Mouse (Mus musculus) T-cell, adult 2 months (primary cell): ENCODE results near the gene Inka1.
A peak's percentile ranks its signal among the peaks of the same experiment; 100 is the strongest.
"Not testable (repeated sequence)": the region's sequence is repeated elsewhere in the genome, so short reads cannot be mapped to it uniquely, and the experiment has no call there.

Experiments used
- DNase-seq: peaks from one replicate; pipeline ENCODE4 v3.0.0; 2022; ENCODE audit warnings: low spot score

Inka1 gene

DNA sequence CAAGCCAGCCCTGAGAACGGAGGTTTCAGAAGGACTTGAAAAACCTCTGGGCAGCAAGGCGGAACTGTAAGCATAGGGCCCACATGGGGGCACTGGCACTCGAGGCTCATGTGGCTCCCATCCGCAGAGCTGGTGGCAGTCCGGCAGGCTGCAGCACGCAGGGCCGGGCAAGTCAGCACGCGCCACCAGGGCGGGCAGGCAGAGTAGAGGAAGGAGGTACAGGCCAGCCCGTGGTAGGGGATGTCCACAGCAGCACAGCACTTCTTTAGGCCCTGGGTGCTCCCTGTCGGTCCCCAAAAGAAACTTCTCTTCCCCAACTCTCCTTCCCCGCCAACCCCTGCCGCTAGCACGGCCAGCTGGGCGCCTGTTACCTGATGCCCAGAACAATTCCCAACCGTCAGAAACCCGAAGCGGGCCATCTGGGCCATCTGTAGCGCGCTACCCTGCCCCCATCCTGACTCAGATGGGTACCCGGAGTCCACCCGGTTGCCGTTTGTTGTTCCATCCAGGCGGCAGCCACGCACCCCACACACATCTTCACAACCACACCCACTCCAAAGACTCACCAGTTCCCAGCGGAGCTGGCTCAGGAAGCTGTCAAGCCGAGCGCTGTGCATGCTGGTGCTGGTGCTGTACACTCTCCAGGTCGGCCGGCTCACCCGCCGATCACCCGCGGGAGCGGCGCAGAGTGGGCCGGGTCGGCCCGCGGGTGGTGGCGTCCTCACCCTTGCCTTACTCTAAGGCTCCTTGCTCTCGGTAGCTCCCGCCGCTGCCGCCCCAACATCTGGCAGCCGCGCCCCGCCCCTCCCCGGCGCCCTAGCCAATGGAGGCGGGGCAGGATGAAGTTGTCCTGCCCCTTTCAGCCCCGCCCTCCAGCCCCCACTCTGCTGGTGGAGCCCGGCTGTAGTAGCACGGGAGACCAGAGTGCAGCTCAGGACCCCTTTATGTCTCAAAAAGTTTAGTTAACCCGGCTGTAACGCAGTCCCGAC lies at the start of gene Inka1:
Gene Inka1 (minus strand): TSS at position 749 of the 989 bp plus-strand sequence.
- DNase-seq: peak; percentile 88

DNA sequence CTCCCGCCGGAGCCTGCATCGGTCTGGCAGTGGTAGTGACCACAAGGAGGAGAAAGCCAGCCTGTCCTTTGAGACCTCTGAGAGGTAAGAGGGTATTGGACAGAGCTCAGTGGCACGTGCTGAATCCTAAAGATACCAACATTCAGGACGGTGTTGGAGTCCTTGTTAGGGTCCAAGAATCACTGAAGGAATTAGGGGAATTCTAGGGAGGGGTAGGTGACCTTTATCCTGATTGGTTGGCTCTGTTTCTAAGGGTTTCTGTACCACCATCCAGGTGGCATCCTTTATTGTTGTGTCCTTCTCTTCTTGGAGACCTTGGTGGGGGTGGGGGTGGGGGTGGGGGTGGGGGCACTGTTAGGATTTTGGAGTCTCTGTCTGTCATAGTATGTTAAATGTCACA lies 46.4 kb upstream of the Inka1 start:
- no peak for DNase-seq

DNA sequence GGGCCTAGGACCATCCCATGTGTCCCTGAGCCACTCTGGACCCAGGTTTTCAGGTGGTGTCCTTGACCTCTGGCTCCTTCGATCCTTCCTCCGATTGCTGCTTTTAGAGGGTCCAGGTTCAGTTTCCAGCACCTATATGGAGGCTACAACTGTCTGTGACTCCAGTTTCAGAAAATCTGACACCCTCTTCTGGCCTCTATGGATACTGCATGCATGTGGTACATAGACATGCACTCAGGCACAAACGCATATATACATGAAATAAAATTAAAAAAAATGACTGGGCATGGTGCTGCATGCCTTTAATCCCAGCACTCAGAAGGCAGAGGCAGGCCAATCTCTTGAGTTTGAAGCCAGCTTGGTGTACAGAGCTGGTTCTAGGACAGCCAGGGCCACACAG lies 42.2 kb upstream of the Inka1 start:
- no peak for DNase-seq

GRCm38 (mm10) chr9:108026584-108026983 lies 40.9 kb upstream of the Inka1 start:
- DNase-seq: no peak

DNA sequence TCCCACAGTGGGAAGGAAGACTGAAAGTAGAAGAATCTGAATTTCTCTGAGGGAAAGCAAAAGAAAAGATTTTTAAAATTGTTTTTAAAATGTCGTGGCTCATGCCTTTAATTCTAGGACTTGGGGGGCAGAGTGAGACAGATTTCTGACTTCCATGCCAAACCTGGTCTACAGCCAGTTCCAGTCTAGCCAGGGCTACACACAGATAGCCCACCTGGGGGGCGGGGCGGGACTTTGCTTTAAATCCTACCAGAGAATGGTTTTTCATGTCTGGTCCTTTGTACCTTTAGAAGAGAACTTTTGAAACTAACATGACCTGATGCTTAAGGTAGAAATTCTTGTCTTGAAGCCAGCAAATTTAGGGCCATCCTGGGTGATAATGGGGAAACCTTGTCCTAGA lies 37.5 kb upstream of the Inka1 start:
- no peak for DNase-seq

DNA sequence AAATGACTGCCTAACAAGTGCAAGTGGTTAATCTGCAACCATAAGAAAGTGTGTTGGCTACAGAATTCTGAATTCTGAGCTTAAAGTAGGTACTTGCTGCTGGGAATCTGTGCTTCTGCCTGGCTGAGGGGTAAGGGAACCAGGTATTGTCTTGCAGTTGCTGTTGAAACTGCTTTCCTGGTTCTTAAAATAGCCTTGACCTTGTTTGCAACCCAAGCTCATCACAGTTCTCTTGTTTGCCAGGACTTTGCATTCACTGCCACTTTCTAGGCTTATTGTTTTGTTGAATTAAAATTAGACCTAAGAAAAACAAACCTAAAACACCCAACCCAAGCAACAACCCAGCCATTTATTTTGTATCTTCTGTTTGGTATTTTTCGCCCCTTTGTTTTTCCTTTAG lies 35.1 kb upstream of the Inka1 start:
- DNase-seq: no peak

GRCm38 (mm10) chr9:108017127-108017526 lies 31.4 kb upstream of the Inka1 start:
- DNase-seq: no peak

DNA sequence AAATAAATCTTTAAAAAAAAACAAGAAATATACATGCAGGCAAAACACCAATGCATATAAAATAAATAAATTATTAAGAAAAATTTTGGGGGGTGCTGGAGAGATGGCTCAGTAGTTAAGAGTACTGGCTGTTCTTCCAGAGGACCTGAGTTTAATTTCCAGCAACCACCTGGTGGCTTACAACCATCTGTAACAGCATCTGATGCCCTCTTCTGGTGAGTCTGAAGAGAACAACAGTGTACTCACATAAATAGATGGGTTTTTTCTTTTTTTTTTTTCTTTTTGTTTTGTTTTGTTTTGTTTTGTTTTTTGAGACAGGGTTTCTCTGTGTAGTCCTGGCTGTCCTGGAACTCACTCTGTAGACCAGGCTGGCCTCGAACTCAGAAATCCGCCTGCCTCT lies 27.9 kb upstream of the Inka1 start:
- not testable (repeated sequence) for DNase-seq

- no peak for DNase-seq
Observed at GRCm38 (mm10) chr9:108010385-108010784, 24.7 kb upstream of the Inka1 start.

DNA sequence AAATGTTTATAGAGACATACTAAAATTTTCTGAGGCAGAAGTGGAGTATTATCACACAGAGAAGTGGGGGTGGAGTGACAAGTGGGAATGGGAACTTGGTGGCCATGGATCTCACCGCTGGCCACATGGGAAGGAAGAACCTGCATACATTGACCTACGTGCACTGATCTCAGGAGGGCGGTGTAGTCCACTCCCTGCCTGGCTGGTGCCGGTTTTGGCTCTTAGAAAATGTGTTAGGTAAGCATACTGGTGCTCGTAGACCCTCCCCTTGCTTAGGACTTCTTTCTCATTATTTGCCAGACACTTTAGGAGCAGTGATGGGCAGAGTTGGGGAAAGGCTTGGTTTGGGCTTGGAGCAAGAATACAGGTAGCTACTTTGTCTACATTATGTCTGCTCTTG lies 22.4 kb upstream of the Inka1 start:
- no peak for DNase-seq

GRCm38 (mm10) chr9:108003531-108003890 lies 17.8 kb upstream of the Inka1 start:
- peak; percentile 70 for DNase-seq

DNA sequence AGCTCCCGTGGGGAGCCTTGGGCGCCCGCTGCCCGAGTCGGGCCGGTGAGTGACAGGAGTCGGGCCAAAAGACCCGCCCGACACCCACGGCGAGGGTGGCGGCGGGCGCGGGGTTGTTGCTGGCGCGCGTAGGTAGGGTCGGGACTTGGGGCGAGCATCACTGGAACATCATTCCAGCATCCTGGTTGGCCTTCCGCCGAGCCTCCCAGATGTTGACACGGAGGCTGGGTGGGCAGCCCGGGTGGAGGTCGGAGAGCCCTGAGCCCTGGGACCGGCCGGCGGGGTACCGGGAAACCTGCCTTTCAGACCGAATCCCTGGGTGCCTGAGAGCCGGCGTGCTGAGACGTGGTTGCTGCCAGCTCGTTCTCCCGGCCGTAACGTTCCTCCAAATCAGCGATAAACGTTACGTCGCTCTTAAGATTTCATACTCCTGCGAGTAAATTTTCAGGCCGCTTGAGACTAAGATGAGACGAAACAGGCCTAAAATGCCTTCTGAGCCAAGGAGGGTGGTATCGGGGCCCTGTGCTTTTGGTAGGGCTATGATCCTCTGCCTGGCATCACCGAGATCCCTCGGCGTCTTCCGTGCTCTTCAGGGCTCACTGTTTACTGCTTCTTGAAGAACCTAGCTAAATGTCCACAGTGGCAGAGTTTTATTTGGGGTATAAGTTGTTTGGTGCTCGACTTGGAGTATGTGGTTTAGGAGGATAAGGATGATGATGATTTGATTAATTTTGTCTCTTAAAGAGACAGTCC lies 17.3 kb upstream of the Inka1 start:
- peak; percentile 37 for DNase-seq

DNA sequence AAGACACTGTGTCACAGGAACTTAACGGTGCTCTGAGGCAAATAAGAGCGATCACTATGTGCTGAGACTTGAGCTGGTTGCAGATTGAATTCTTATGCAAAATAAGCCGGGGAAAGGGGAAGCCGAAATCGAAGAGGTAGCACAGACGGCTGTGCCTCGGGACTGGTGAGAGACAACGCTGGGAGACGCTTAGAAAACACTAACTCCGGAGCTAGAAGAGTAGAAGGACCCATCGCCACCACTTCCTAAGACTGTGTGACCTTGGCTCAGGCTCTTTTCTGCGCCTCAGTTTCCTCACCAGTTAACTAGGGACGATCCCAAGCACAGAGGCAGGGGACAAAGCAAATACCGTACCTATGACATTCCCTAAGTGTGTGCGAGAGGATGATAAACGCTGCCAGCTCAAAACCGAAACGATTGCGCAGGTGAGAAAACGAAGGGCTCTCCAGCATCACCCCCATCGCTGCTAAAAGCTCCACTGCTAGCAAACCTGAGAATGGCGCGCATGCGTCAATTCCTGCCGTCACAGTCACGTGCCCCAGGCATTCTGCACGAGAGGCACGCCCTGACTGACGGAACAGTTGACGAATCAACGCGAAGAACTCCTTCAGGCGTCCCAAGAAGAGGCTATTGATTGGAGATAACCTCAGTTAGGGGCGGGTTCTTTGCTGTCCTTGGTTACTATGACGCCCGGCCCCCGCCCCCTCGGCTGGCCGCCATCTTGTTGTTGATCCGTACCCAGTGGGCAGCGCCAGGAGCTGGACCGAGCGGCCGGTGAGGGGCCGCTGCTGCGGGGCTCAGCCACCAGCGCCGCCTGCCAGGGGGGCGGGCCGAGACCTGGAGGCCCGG lies 16.5 kb upstream of the Inka1 start, which contains the start of gene Ip6k1:
Gene Ip6k1 (plus strand): TSS at position 580 of the 849 bp plus-strand sequence.
- peak; percentile 100 for DNase-seq

DNA sequence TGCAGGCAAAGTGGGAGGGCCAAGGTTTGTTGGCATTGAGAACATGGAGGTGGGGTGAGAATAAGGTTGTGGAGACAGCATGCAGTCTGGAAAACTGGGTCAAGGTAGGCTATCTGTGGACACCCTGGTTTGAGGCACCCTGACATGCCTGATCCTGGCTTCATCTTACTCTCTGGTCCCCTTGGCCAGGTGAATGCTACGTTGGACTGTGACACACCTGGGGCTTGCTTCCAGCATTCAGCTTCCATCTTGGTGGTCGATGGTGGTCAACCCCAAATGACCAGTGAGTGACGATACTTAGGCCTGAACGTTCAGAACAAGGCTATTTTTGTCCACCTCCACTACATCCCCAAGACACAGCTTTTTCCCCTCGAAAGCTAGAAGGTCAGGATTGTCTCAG lies 10.4 kb upstream of the Inka1 start, which contains the start of gene Gm20662:
Gene Gm20662 (plus strand): TSS at position 301 of the 400 bp plus-strand sequence.
- no peak for DNase-seq

DNA sequence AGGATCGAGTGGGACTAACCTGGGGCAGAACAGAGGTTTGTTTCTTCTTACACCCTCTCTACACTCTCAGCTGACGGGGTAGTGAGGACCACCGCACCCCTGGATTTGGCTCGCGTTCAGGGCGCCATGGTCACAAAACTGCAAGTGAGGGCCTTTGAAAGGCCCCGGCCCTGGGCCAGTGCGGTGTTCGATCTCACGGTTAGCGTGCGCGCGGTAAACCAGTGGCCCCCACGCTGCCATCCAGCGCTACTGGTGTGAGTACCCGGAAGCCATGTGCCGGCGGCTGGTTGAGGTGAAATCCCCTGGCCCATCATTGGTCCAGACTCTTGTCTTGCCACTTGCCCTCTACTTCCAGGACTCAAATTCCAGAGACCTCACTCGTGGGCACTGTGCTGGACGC lies 9.8 kb upstream of the Inka1 start:
- DNase-seq: no peak

GRCm38 (mm10) chr9:107994464-107994863 lies 8.8 kb upstream of the Inka1 start:
- no peak for DNase-seq

DNA sequence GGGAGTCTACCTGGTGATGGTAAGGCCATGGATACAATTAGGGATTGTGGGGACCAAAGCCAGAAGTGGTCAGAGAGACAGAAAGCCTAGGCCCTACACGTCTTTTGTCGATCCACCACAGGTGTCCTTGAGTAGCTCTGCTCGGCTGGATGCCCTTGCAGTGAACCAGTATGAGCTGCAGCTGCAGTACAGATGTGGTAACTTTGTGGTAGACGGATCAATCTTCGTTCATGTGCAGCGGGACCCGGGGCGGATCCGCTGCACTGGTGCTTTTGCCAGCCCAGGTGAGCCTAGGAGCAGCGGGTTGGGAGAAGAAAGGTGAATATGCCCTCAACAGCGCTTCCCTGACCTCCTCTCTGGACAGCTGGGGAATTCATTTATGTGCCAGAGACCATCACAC lies 7.3 kb upstream of the Inka1 start:
- DNase-seq: peak; percentile 35

GRCm38 (mm10) chr9:107992197-107992596 lies 6.5 kb upstream of the Inka1 start, which contains the start of gene Cdhr4:
TSS of gene Cdhr4 (plus strand) at chr9:107992497.
- no peak for DNase-seq

- no peak for DNase-seq
Observed at GRCm38 (mm10) chr9:107987950-107988349, 2.3 kb upstream of the Inka1 start.

- peak; percentile 67 for DNase-seq
Observed at GRCm38 (mm10) chr9:107986376-107986775, 697 bp upstream of the Inka1 start.

GRCm38 (mm10) chr9:107984754-107985055 lies 974 bp downstream of the Inka1 start:
- DNase-seq: no peak
